Mouse (Mus musculus) activated CD4-positive, CD25-positive, alpha-beta regulatory T cell, adult 4 months (primary cell): ENCODE measurements around the gene Olfr531. TPM values are rescaled to one million over a fixed set of nuclear protein-coding genes. Genes with fewer than 3 reads are reported as not detected.

ENCODE experiments used
- ATAC-seq: one replicate; pipeline ENCODE4 v1.8.0; 2017
- polyA plus RNA-seq, 2 experiments: library from polyadenylated mRNA; unstranded; fragments of 100-300 nt; shearing (Covaris generic); gene quantifications; one replicate each; pipeline ENCODE4 v1.2.1; 2017

The Olfr531 gene
- not detected for polyA plus RNA-seq

DNA sequence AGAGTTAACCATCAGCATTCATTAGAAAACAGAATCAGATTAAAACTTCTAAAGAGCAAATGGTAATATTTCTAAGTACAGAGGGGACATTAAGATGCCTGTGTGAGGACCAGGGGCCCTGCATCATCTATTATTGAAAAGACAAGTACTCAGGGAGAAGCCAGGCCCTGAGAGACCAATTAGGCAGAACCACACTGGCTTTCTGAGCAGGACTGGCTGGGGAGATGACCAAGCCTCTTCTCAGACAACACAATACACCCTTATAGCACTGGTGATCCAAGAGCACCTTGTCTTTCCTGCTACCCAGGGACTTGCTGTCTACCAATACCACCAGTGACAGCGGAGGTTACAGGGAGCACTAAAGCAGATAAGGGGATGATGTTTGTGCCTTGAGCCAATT is at the start of gene Olfr531:
Olfr531 (minus strand) TSS at position 101 of the 400 bp plus-strand sequence.
- ATAC-seq, result no peak

DNA sequence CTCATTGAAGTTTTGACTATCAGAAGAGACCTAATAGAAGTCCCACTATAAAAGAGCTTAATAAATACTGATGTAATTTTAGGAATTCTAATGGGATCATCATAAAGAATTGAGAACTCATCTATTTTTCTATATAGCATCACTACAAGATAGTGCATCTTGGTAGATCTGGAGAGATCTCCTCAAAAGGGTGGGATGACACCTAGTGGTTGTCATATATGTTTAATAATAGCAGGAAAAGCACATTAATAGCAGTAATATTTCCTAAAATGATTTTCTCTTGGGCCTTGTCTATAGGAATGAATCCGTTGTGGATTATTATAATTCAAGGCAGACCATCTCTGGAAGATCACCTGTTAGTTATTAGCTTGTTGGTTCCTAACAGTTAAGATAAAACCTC is 40.4 kb upstream of the Olfr531 start:
- no peak for ATAC-seq

DNA sequence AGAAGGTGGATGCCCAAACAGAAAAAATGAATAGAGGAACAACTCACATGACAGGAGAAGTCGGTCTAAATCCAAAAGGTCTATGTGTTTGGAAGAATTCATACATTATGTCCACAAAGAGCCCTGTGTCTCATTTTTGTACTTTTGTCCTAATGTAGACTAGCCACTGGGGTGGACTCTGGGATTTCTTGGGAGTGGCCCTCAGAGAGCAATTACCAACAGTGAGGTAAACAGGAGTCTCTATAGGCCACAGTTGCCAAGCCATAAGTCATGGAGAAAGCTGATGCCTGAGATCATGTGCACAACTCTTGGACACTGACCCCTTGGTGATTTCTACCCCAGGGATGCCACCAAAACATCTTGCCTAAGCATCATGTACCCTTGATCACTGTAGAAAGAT is 18.8 kb upstream of the Olfr531 start, which contains the start of gene Olfr532:
Olfr532 (minus strand) TSS at position 101 of the 400 bp plus-strand sequence.
- ATAC-seq, result no peak

DNA sequence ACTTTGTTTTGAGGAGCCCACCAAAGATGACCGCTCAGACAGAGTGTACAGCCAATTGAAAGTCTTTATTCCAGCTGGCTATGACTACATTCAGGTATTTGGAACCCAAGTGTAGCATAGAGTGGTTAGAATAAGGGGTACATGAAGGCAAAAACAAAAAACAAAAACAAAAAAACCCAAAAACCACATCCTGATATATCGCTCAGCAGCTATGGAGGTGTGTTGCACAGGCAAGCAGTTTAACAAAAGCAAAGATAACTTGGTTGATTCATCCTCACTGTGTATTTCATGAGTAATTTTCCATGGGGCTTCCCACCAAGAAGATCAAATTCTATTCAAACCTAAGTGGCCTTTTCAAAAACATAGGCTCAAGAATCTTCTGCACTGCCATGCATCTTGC is 25.8 kb downstream of the Olfr531 start:
- peak; percentile 60 for ATAC-seq

DNA sequence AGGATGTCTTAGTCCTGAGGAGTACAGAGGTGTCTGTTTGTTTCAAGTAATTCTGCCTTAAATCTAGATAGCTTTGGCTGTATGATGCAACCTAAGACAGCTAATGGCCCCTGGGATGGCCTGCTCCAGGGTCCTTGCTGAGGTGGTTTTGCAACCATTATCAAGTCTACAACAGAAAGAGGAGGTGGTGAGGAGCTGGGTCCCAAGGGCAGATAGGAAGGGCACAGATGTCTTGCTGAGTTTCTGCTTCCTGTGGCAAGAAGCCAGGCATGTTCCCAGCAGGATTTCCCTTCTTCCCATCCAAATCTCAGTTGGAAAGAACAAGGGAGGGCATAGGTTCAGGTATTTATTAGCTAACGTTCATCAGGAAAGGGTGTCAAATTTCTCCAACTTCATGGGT is 26.5 kb downstream of the Olfr531 start, which contains the start of gene Olfr530:
Olfr530 (minus strand) TSS at position 101 of the 400 bp plus-strand sequence.
- no peak for ATAC-seq

DNA sequence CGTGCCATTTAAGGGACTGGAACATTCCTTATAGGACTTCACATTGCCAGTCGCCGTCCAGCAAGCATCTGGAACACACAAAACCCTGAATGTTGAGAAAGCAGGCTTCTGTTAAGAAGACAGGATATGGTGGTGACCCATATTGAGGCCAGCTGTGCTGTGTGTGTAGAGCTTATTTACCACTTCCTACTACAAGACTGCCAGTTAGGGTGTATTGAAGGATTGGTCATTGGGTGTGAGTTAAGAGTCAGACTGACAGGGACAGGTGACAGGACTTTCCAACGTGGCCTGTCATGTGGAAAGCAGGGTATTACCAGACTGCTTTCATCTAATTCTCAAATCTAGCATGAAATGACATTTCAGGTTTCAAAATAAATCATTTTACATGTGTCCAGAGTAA is 28.4 kb downstream of the Olfr531 start:
- peak; percentile 84 for ATAC-seq

DNA sequence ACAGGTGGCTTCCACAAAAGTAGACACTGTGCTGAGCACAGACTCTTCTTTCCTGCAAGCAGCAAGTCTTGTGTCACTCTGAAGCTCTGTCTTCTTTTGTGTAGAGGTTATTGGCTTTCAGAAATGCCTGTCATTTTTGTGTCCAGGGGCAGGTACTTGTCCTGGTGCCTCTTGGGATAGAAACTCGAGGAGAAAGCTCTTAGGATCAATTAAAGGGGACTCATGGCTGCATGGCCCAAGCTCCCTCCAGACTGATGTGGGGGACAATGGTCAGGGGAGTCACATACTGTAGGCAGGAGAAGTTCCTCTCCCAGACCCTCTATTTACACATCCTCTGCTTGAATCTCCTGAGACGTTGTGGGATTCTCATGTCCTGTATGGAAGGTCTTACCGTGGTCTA is 41.1 kb downstream of the Olfr531 start, which contains the start of gene Olfr60:
Olfr60 (minus strand) TSS at position 101 of the 400 bp plus-strand sequence.
- ATAC-seq, result no peak

Other genes starting within 250 kb of the Olfr531 start
- not detected for gene Sprn, start 248.0 kb downstream of the Olfr531 start, polyA plus RNA-seq
- gene Olfr522, start 238.2 kb downstream of the Olfr531 start, polyA plus RNA-seq, result not detected
- gene Olfr523, start 229.7 kb downstream of the Olfr531 start, polyA plus RNA-seq, result not detected
- gene Olfr524, start 197.0 kb downstream of the Olfr531 start, polyA plus RNA-seq, result under 1 TPM in 1 of 2 experiments, not detected in 1; 0.17 TPM
- gene Cd163l1, start 184.7 kb downstream of the Olfr531 start, polyA plus RNA-seq, result under 1 TPM in 1 of 2 experiments, not detected in 1; 0.15 TPM
- gene 5830411N06Rik, start 155.6 kb downstream of the Olfr531 start, polyA plus RNA-seq, result 1 to 10 TPM in 1 of 2 experiments, under 1 TPM in 1; 0.82 to 2.5 TPM
- under 1 TPM; 0.09 to 0.28 TPM for gene Olfr525, start 82.1 kb downstream of the Olfr531 start, polyA plus RNA-seq
- under 1 TPM in 1 of 2 experiments, not detected in 1; 0.45 TPM for gene Olfr527, start 68.9 kb downstream of the Olfr531 start, polyA plus RNA-seq
- gene Olfr60, start 41.2 kb downstream of the Olfr531 start, polyA plus RNA-seq, result 1 to 10 TPM in 1 of 2 experiments, not detected in 1; 1.3 TPM
- gene Olfr530, start 26.6 kb downstream of the Olfr531 start, polyA plus RNA-seq, result not detected
- under 1 TPM in 1 of 2 experiments, not detected in 1; 0.29 TPM for gene Olfr532, start 18.7 kb upstream of the Olfr531 start, polyA plus RNA-seq
- not detected for gene Olfr533, start 60.5 kb upstream of the Olfr531 start, polyA plus RNA-seq
- gene Olfr535, start 81.3 kb upstream of the Olfr531 start, polyA plus RNA-seq, result not detected
- gene Olfr536, start 104.5 kb upstream of the Olfr531 start, polyA plus RNA-seq, result not detected
- gene Olfr538, start 165.0 kb upstream of the Olfr531 start, polyA plus RNA-seq, result not detected
- under 1 TPM in 1 of 2 experiments, not detected in 1; 0.08 TPM for gene Olfr46, start 198.4 kb upstream of the Olfr531 start, polyA plus RNA-seq
- not detected for gene Olfr61, start 226.1 kb upstream of the Olfr531 start, polyA plus RNA-seq
- not detected for gene Olfr53, start 243.5 kb upstream of the Olfr531 start, polyA plus RNA-seq